Mouse (Mus musculus) layer of hippocampus, adult 2 months (tissue): ENCODE measurements around the gene Gm9046. TPM values are rescaled to one million over a fixed set of nuclear protein-coding genes. Genes with fewer than 3 reads are reported as not detected.
"Not testable (repeated sequence)": the region's sequence is repeated elsewhere in the genome, so short reads cannot be mapped to it uniquely, and the experiment has no call there.

Experiments used
- DNase-seq, 2 experiments: peaks; one replicate each; pipeline ENCODE4 v3.0.0; 2022; ENCODE audit warnings: low spot score in 2 of 2
- H3K27ac ChIP-seq: fragments of 200-600 bp; 2 replicates; pipeline ENCODE4 v1.8.1; 2022
- H3K4me3 ChIP-seq: fragments of 200-600 bp; 2 replicates; pipeline ENCODE4 v1.8.1; 2022; ENCODE audit warnings: mild to moderate bottlenecking
- CTCF ChIP-seq: fragments of 200-600 bp; conservative IDR thresholded peaks from 2 replicates; pipeline ENCODE4 v1.8.1; 2022; ENCODE audit warnings: antibody characterized with exemption, mild to moderate bottlenecking, moderate library complexity
- long read RNA-seq, 2 experiments: library from polyadenylated mRNA; stranded (forward); transcript quantifications; one replicate each; pipeline ENCODE4 v2.0.0; 2021; ENCODE audit warnings: borderline mapping rate in 2 of 2
- total RNA-seq, 2 experiments: library from RNA; stranded (reverse); gene quantifications; 2 replicates each; pipeline ENCODE4 v1.2.3; 2021

The Gm9046 gene
- total RNA-seq = not detected
- long read RNA-seq, experiment 1 = 0 reads
- long read RNA-seq, experiment 2 = 0 reads

DNA sequence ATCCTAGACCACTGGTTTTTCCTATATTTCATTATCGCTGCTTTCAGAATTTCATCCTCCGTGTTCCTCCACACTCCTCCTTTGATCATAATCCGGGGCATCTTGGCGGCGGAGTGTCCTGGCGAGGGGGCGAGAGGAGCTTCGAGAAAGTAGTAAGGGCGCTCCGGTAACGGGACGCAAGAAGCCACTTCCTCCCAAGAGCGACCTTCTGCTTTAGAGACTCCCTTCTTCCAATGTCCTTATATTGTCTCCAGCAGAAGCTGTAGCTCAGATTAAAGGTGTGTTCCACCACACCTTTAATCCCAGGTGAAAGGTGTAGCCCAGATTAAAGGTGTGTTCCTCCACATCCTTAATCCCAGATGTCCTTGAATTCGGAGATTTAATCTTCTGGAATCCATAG lies at the start of gene Gm9046:
TSS of gene Gm9046 (minus strand) at position 101 of the 400 bp plus-strand sequence.
- not testable (repeated sequence) for H3K27ac ChIP-seq, DNase-seq

DNA sequence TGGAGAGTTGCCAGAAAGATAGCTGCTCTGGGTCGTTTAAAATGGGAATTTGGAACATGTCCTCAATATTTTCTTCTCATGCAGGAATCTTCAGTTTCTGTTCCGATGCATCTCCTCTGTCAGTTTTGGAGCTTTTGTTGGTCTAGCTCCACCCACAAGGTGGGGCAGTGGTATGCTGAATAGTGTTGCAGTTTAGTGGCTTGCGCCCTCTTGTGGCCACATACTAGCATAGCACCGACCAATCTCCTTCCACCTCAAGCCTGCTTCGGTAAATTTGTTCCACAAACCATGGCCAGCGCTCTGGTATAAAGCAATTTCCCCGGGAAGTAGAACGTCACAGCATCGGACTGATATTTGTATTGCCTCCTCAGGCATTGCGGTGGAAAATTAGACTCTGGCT lies 27.4 kb upstream of the Gm9046 start:
- Histone ChIP-seq H3K27ac (no peak overlapping the region), H3K4me3 (no peak overlapping the region)
- peak; percentile 98 for TF ChIP-seq CTCF
- DNase-seq = peak; percentile 85 to 86

More for the DNA sequence above, at the start of gene Gm9046:
- not testable (repeated sequence) for H3K4me3 ChIP-seq

DNA sequence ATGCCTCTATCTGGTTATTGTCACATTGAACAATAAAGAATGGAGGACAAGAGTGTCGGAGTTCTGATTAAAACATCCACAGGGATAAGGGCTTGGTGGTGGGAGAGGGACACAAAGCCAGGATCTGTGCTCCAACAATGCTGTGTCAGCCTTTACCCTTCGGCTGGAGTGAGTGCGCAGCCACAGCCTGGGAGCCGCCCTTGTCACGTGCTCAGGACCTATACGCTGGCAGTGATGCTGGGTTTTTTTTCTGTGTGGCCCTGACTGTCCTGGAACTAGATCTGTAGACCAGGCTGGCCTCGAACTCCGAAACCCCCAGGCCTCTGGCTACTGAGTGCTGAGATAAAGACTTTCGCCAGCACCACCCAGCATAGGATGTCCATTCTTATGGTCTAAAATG lies 26.5 kb upstream of the Gm9046 start:
- no peak for DNase-seq
- no peak for TF ChIP-seq CTCF
- H3K27ac ChIP-seq = no peak overlapping the region
- H3K4me3 ChIP-seq = no peak overlapping the region

DNA sequence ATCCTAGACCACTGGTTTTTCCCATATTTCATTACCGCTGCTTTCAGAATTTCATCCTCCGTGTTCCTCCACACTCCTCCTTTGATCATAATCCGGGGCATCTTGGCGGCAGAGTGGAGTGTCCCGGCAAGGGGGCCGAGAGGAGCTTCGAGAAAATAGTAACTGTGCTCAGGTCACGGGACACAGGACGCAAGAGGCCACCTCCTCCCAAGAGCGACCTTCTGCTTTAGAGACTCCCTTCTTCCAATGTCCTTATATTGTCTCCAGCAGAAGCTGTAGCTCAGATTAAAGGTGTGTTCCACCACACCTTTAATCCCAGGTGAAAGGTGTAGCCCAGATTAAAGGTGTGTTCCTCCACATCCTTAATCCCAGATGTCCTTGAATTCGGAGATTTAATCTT lies 10.9 kb upstream of the Gm9046 start, which contains the start of gene Gm9049:
TSS of gene Gm9049 (minus strand) at position 101 of the 400 bp plus-strand sequence.
- H3K4me3 ChIP-seq, DNase-seq, H3K27ac ChIP-seq: not testable (repeated sequence)

DNA sequence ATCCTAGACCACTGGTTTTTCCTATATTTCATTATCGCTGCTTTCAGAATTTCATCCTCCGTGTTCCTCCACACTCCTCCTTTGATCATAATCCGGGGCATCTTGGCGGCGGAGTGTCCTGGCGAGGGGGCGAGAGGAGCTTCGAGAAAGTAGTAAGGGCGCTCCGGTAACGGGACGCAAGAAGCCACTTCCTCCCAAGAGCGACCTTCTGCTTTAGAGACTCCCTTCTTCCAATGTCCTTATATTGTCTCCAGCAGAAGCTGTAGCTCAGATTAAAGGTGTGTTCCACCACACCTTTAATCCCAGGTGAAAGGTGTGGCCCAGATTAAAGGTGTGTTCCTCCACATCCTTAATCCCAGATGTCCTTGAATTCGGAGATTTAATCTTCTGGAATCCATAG lies 5.5 kb upstream of the Gm9046 start, which contains the start of gene Gm9048:
TSS of gene Gm9048 (minus strand) at position 101 of the 400 bp plus-strand sequence.
- not testable (repeated sequence) for DNase-seq, H3K27ac ChIP-seq

DNA sequence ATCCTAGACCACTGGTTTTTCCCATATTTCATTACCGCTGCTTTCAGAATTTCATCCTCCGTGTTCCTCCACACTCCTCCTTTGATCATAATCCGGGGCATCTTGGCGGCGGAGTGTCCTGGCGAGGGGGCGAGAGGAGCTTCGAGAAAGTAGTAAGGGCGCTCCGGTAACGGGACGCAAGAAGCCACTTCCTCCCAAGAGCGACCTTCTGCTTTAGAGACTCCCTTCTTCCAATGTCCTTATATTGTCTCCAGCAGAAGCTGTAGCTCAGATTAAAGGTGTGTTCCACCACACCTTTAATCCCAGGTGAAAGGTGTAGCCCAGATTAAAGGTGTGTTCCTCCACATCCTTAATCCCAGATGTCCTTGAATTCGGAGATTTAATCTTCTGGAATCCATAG lies 5.3 kb downstream of the Gm9046 start, which contains the start of gene Gm9045:
TSS of gene Gm9045 (minus strand) at position 101 of the 400 bp plus-strand sequence.
- not testable (repeated sequence) for DNase-seq, H3K4me3 ChIP-seq, H3K27ac ChIP-seq

More for the DNA sequence above, 5.5 kb upstream of the Gm9046 start, which contains the start of gene Gm9048:
- not testable (repeated sequence) for H3K4me3 ChIP-seq

DNA sequence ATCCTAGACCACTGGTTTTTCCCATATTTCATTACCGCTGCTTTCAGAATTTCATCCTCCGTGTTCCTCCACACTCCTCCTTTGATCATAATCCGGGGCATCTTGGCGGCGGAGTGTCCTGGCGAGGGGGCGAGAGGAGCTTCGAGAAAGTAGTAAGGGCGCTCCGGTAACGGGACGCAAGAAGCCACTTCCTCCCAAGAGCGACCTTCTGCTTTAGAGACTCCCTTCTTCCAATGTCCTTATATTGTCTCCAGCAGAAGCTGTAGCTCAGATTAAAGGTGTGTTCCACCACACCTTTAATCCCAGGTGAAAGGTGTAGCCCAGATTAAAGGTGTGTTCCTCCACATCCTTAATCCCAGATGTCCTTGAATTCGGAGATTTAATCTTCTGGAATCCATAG lies 10.7 kb downstream of the Gm9046 start, which contains the start of gene Gm9044:
TSS of gene Gm9044 (minus strand) at position 101 of the 400 bp plus-strand sequence.
- H3K4me3 ChIP-seq, DNase-seq, H3K27ac ChIP-seq: not testable (repeated sequence)

DNA sequence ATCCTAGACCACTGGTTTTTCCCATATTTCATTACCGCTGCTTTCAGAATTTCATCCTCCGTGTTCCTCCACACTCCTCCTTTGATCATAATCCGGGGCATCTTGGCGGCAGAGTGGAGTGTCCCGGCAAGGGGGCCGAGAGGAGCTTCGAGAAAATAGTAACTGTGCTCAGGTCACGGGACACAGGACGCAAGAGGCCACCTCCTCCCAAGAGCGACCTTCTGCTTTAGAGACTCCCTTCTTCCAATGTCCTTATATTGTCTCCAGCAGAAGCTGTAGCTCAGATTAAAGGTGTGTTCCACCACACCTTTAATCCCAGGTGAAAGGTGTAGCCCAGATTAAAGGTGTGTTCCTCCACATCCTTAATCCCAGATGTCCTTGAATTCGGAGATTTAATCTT lies 16.2 kb downstream of the Gm9046 start, which contains the start of gene Gm9040:
TSS of gene Gm9040 (minus strand) at position 101 of the 400 bp plus-strand sequence.
- not testable (repeated sequence) for H3K27ac ChIP-seq, H3K4me3 ChIP-seq, DNase-seq

DNA sequence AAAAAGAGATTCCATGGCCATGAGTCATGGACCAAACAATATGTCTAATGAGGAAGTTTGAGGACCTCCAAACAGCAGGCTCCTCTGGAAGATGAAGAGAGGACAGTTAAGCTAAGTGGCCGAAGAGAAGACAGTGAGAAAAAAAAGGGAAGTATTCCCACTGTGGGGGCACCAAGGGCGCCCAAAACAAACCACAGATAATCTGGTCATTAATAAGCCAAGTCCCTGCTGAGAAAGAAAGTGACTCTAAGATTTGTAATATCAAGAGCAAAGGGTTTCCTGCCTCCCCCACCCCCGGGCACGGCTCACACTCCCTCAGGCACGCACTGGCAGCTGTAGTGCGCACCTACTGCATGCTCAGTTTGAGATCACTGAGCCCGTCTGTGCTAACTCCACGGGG lies 24.0 kb downstream of the Gm9046 start:
- no peak for DNase-seq
- no peak for TF ChIP-seq CTCF

DNA sequence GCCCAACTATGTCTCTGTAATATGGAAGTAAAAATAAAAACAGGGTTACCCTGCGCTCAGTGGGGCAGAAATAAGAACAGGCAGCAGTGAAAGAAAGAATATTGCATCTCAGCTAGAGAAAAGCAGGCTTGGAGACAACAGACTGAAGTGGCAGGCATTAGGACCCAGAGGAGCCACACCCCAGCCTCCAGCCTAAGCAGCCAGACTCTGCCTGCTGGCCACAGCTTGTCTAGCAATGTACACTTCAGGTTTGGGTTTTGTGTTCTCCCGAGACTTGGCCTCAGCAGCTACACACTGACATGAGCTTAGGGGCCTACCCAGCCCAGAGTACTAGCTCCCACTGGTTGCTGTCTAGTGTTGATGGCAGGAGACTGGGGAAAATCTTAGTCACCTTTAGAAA lies 40.9 kb downstream of the Gm9046 start:
- DNase-seq, H3K4me3 ChIP-seq, H3K27ac ChIP-seq: not testable (repeated sequence)

More for the DNA sequence above, 24.0 kb downstream of the Gm9046 start:
- Histone ChIP-seq H3K27ac (no peak overlapping the region), H3K4me3 (no peak overlapping the region)

DNA sequence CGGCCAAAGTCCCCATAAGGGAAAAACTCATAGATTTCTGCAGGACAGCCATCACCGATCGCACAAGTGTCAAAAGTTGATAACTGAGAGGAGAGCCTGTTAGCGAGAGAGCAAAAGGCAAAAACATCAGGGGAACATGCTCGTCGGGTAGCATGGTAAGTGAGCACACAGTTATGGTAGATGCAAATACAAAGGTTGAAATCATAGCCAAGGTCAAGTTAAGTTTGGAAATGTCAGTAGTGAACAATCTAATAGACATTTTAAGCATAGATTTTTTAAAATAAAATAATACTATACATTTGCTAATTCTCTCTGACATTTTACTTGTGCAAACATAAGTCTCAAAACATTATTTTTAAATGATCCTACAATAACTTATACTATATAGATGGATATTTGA lies 48.1 kb downstream of the Gm9046 start, which contains the start of gene Iltifb:
TSS of gene Iltifb (minus strand) at position 101 of the 400 bp plus-strand sequence.
- TF ChIP-seq CTCF = no peak
- no peak for DNase-seq
- Histone ChIP-seq H3K4me3 (no peak within 1 kb of the TSS), H3K27ac (no peak within 1 kb of the TSS)

Other genes with a start within 250 kb of the Gm9046 start
- 10 to 100 TPM in 1 of 2 experiments, 1 to 10 TPM in 1; 9.5 to 10.5 TPM for gene Mdm1, start 201.4 kb downstream of the Gm9046 start, total RNA-seq
- not detected for gene Il22, start 138.3 kb downstream of the Gm9046 start, total RNA-seq
- under 1 TPM; 0.69 to 0.92 TPM for gene Gm32717, start 102.5 kb downstream of the Gm9046 start, total RNA-seq
- under 1 TPM; 0.69 to 0.92 TPM for gene Gm32802, start 84.6 kb downstream of the Gm9046 start, total RNA-seq
- not detected for gene Iltifb, start 48.2 kb downstream of the Gm9046 start, total RNA-seq
- gene Gm9040, start 16.3 kb downstream of the Gm9046 start, total RNA-seq = not detected
- not detected for gene Gm9044, start 10.8 kb downstream of the Gm9046 start, total RNA-seq
- not detected for gene Gm9045, start 5.4 kb downstream of the Gm9046 start, total RNA-seq
- gene Gm9048, start 5.4 kb upstream of the Gm9046 start, total RNA-seq = not detected
- not detected for gene Gm9049, start 10.8 kb upstream of the Gm9046 start, total RNA-seq
- not detected for gene Ifng, start 97.8 kb upstream of the Gm9046 start, total RNA-seq